Mouse (Mus musculus) liver, adult 2 months (tissue): Measurements from ENCODE around the gene Mprip.

Experiments
- CTCF ChIP-seq: fragments of 200-500 bp; IDR thresholded peaks from 2 replicates; pipeline ENCODE4 v1.5.1; 2011; ENCODE audit warnings: low read depth, low read length, control low read depth
- POLR2A ChIP-seq: fragments of 200-500 bp; IDR thresholded peaks from 2 replicates; pipeline ENCODE4 v1.6.1; 2011; ENCODE audit warnings: low read length, control low read depth; ENCODE audit not compliant: insufficient read depth; ENCODE audit errors: extremely low read depth

GRCm38 (mm10) chr11:59803516-59803915 lies 142.4 kb downstream of the Mprip start:
- no peak for TF ChIP-seq CTCF
- TF ChIP-seq POLR2A = no peak
